Mouse (Mus musculus): ENCODE measurements at regions not wholly inside any gene's neighbourhood (a gene's known extent, or its start where the extent isn't known, plus 50 kb on each side); places are given as distances from the start of the nearest gene placed in this dataset.

DNA sequence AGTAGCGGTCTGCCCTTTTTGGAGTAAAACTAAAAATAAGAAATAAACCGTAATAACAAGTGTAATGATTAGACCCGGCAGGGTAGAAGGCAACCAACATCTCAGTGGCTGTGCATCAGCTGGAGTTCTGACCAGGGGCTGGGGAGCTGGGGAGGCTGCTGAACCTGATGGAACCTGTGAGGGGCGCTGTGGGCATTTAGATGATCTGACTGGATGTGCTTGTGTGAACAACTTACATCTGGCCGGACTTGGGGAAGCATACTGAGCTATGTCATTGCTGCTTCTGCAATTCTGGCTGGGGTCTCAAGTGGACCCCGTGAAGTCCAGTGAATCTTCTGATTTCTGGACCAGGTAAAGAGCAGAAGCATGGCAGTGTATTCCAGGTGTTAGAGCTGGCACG is 138.4 kb downstream of the Plekhb2 start:
- 0 out of 2 replicates have a peak, but pooled peaks have one; percentile 3 for TF ChIP-seq CTCF (IDR thresholded peaks at IDR 0.05)
- no peak for TF ChIP-seq EP300 (IDR thresholded peaks at IDR 0.05)

All from lung, postnatal 0 days (tissue).